Mouse (Mus musculus): ENCODE results near the gene Fgf10. TPM values are rescaled to one million over a fixed set of nuclear protein-coding genes. Genes with fewer than 3 reads are reported as not detected.

Gene Fgf10
- polyA plus RNA-seq, 1 experiment, result 0.11 TPM

DNA sequence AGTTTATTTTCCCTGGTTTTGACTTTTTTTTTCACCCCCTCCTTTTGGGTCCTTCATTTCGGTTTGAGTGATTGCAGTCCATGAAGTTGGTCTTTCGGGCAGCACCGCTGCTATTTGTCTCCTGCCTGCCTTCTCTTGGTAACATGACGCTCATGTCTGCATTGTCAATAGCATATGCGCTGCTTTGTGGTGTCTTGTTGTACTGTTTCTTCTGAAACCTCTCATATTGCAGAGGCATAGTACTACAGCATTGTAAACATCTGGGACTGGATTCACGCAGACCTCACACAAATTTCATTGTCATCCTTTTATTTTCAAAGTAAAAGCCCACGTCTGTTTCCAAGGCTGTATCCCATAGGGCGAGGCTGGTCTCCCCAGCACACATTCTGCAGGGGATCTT lies 46.7 kb downstream of the Fgf10 start:
- H3K27ac ChIP-seq (ENCODE audit: insufficient read depth, low read depth, low read length), result no peak overlapping the region
- H3K4me1 ChIP-seq (ENCODE audit: control insufficient read depth, insufficient read depth, insufficient read length, low read length), result no peaks in the 10 kb centered on the region; the same call in 1 of the 2 replicates
- H3K27me3 ChIP-seq (ENCODE audit: control insufficient read depth, insufficient read depth, low read length), result peaks cover 15% of the 10 kb centered on the region
- H3K4me3 ChIP-seq (ENCODE audit: low read depth, low read length), result no peak overlapping the region; the same call in 1 of the 2 replicates
- WGBS, result 31% methylated on average over 8 of the region's 8 CpGs
- TF ChIP-seq CTCF (IDR thresholded peaks at IDR 0.05; ENCODE audit: extremely low read depth, insufficient read length, insufficient replicate concordance, low read depth, low read length) (no peak), POLR2A (IDR thresholded peaks at IDR 0.05; ENCODE audit: low read depth, low read length) (no peak)
- H3K36me3 ChIP-seq (ENCODE audit: control insufficient read depth, insufficient read depth, low read length), result no peaks in the 10 kb centered on the region

DNA sequence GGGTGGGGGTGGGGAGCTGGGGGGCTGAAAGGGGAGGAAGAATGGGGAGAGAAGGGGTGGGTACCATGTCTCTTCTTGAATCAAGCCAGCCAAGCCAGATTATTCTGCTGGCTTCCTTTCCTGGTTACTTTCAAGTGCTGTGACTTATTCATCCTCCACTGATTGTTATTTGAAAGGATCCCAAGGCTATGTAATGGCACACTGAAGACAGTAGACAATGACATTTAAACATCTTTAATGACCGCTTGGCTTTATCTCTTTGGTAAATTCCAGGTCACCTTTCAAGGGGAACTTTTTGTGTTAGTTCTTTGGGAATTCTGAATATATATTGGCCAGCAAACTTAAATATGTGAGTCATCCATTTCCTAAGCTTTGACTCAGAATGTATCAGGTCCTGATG lies 47.1 kb downstream of the Fgf10 start:
- WGBS, result 73% methylated on average over 1 of the region's 1 CpGs
- Histone ChIP-seq H3K27me3 (ENCODE audit: control insufficient read depth, insufficient read depth, low read length) (peaks cover 15% of the 10 kb centered on the region), H3K36me3 (ENCODE audit: control insufficient read depth, insufficient read depth, low read length) (no peaks in the 10 kb centered on the region), H3K4me3 (ENCODE audit: low read depth, low read length) (no peak overlapping the region), H3K4me1 (ENCODE audit: control insufficient read depth, insufficient read depth, insufficient read length, low read length) (no peaks in the 10 kb centered on the region; the same call in 1 of the 2 replicates), H3K27ac (ENCODE audit: insufficient read depth, low read depth, low read length) (no peak overlapping the region)
- TF ChIP-seq POLR2A (IDR thresholded peaks at IDR 0.05; ENCODE audit: low read depth, low read length) (no peak), CTCF (IDR thresholded peaks at IDR 0.05; ENCODE audit: extremely low read depth, insufficient read length, insufficient replicate concordance, low read depth, low read length) (no peak)

DNA sequence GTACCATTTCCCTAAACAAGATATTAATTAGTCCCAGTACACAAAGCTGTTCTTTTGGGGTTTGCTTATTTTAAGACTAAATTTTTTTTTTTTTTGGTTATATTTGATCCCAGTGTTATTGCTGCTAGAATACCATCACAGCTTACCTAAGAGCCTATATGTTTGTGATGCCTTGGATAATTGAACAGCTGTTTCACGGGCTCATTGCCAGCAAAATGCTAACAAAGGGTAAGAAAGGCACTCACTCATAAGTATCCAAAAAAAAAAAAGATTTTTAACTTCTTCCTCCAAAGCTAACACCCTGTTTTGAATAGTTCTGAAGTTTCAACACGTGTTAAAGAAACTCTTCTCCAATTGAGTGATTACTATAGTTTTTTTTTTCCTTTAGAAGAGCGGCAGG lies 48.8 kb downstream of the Fgf10 start:
- no peaks in the 10 kb centered on the region for H3K36me3 ChIP-seq (ENCODE audit: control insufficient read depth, insufficient read depth, low read length)
- H3K27me3 ChIP-seq (ENCODE audit: control insufficient read depth, insufficient read depth, low read length), result peaks cover 15% of the 10 kb centered on the region
- no peaks in the 10 kb centered on the region; the same call in 1 of the 2 replicates for H3K4me1 ChIP-seq (ENCODE audit: control insufficient read depth, insufficient read depth, insufficient read length, low read length)
- no peak overlapping the region for H3K27ac ChIP-seq (ENCODE audit: insufficient read depth, low read depth, low read length)
- TF ChIP-seq POLR2A (IDR thresholded peaks at IDR 0.05; ENCODE audit: low read depth, low read length), result no peak
- TF ChIP-seq CTCF (IDR thresholded peaks at IDR 0.05; ENCODE audit: extremely low read depth, insufficient read length, insufficient replicate concordance, low read depth, low read length), result no peak
- WGBS, result 60% methylated on average over 3 of the region's 3 CpGs
- H3K4me3 ChIP-seq (ENCODE audit: low read depth, low read length), result no peak overlapping the region

- no peak overlapping the region for H3K4me3 ChIP-seq (ENCODE audit: low read depth, low read length)
- no peak overlapping the region for H3K27ac ChIP-seq (ENCODE audit: insufficient read depth, low read depth, low read length)
- 49% methylated on average over 1 of the region's 1 CpGs for WGBS
- TF ChIP-seq CTCF (IDR thresholded peaks at IDR 0.05; ENCODE audit: extremely low read depth, insufficient read length, insufficient replicate concordance, low read depth, low read length) (no peak), POLR2A (IDR thresholded peaks at IDR 0.05; ENCODE audit: low read depth, low read length) (no peak)
- peaks cover under 1% of the 10 kb centered on the region; the same call in 1 of the 2 replicates for H3K27me3 ChIP-seq (ENCODE audit: control insufficient read depth, insufficient read depth, low read length)
- no peaks in the 10 kb centered on the region for H3K4me1 ChIP-seq (ENCODE audit: control insufficient read depth, insufficient read depth, insufficient read length, low read length)
- H3K36me3 ChIP-seq (ENCODE audit: control insufficient read depth, insufficient read depth, low read length), result no peaks in the 10 kb centered on the region
These were observed 52.1 kb downstream of the Fgf10 start for GRCm38 (mm10) chr13:118721668-118722067.

DNA sequence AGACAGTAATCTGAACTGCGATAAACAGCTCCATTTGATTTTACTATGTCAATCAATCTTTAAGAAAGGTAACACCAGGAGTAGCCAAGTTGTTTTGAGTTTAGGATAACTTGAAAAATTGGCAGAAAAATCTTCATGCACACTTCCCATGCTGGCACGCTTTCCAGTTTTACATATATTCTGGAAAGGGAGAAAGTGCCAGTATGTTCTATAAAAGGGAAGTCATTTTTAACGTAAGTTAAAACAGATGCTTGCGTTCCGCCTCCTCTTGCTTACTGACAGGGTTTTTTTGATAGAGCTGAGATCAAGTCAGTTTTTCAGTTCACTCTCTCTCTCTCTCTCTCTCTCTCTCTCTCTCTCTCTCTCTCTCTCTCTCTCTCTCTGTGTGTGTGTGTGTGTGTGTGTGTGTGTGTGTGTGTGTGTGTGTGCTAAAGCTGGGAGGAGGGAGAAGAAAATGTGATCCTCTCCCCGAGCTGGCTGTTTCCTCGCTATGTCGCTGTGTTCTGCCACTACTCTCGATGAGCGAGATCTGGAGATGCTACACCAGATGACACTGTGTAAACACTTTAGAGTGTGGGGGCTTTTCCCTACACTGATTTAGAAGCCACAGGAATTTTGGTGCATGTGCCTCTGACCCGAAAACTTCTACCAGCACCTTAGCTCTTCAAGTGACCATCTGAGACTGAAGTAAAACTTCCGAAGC lies 62.4 kb downstream of the Fgf10 start:
- TF ChIP-seq CTCF (IDR thresholded peaks at IDR 0.05; ENCODE audit: extremely low read depth, insufficient read length, insufficient replicate concordance, low read depth, low read length) (no peak), POLR2A (IDR thresholded peaks at IDR 0.05; ENCODE audit: low read depth, low read length) (no peak)
- WGBS, result 58% methylated on average over 12 of the region's 12 CpGs

GRCm38 (mm10) chr13:118739854-118740411 lies 70.3 kb downstream of the Fgf10 start:
- TF ChIP-seq POLR2A (IDR thresholded peaks at IDR 0.05; ENCODE audit: low read depth, low read length), result no peak
- TF ChIP-seq CTCF (IDR thresholded peaks at IDR 0.05; ENCODE audit: extremely low read depth, insufficient read length, insufficient replicate concordance, low read depth, low read length), result no peak
- WGBS, result 81% methylated on average over 2 of the region's 2 CpGs
- Histone ChIP-seq H3K36me3 (ENCODE audit: control insufficient read depth, insufficient read depth, low read length) (no peaks in the 10 kb centered on the region), H3K4me1 (ENCODE audit: control insufficient read depth, insufficient read depth, insufficient read length, low read length) (no peaks in the 10 kb centered on the region), H3K4me3 (ENCODE audit: low read depth, low read length) (no peak overlapping the region), H3K27me3 (ENCODE audit: control insufficient read depth, insufficient read depth, low read length) (no peaks in the 10 kb centered on the region), H3K27ac (ENCODE audit: insufficient read depth, low read depth, low read length) (no peak overlapping the region)

More for the DNA sequence above, 62.4 kb downstream of the Fgf10 start:
- Histone ChIP-seq H3K27me3 (ENCODE audit: control insufficient read depth, insufficient read depth, low read length) (no peaks in the 10 kb centered on the region), H3K4me3 (ENCODE audit: low read depth, low read length) (no peak overlapping the region), H3K27ac (ENCODE audit: insufficient read depth, low read depth, low read length) (no peak overlapping the region), H3K36me3 (ENCODE audit: control insufficient read depth, insufficient read depth, low read length) (no peaks in the 10 kb centered on the region), H3K4me1 (ENCODE audit: control insufficient read depth, insufficient read depth, insufficient read length, low read length) (no peaks in the 10 kb centered on the region)

GRCm38 (mm10) chr13:118742788-118743187 lies 73.2 kb downstream of the Fgf10 start:
- Histone ChIP-seq H3K27ac (ENCODE audit: insufficient read depth, low read depth, low read length) (no peak overlapping the region), H3K4me3 (ENCODE audit: low read depth, low read length) (no peak overlapping the region), H3K36me3 (ENCODE audit: control insufficient read depth, insufficient read depth, low read length) (no peaks in the 10 kb centered on the region), H3K27me3 (ENCODE audit: control insufficient read depth, insufficient read depth, low read length) (no peaks in the 10 kb centered on the region), H3K4me1 (ENCODE audit: control insufficient read depth, insufficient read depth, insufficient read length, low read length) (no peaks in the 10 kb centered on the region)
- 72% methylated on average over 4 of the region's 4 CpGs for WGBS
- TF ChIP-seq CTCF (IDR thresholded peaks at IDR 0.05; ENCODE audit: extremely low read depth, insufficient read length, insufficient replicate concordance, low read depth, low read length), result no peak
- no peak for TF ChIP-seq POLR2A (IDR thresholded peaks at IDR 0.05; ENCODE audit: low read depth, low read length)

Measured in small intestine, adult 2 months (tissue).